9 mouse cellular contexts compared by ENCODE assay signal in the genomic region with DNA sequence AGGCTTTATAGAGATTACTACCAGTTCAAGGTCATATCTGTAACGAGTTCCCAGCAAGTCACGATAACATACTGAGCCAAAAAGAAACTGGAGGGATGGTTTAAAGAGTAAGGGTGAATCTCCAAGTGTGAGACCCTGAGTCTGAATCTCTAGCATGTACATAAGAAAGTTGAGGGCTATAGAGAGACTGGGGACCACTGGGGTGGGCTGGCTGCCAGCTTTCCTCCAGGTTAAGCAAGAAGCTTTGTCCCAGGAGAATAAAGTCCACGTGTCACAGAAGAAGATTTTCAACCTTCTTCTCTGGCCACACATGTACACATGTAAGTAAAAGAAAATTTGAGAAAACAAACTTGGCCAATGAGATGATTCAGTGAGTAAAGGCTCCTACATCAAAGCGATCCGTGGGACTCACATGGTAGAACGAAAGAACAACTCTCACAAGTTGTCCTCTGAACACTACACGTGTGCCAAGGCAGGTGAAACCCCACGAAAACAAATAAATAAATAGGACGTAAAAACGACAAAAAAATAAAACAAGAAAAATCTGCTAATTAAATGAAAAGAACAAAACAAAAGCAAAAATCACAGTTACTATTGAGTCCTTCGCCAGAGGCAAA. TPM values are rescaled to one million over a fixed set of nuclear protein-coding genes. Genes with fewer than 3 reads are reported as not detected.
DNase-seq lines count a peak whose midpoint lies in the region; ATAC-seq and TF ChIP-seq lines count a peak whose summit lies in the region.
"Had no signal": no experiment of that assay in that cellular context is flagged by ENCODE, and none has a peak within 500 bp of the region (broad histone marks: within the 10 kb centered on the region; RNA-seq: fewer than 3 reads in every experiment).

No protein-coding gene starts in this region.

- peaks cover 17% of the 10 kb centered on the region; the same call in 1 of the 2 replicates for H3K79me2 ChIP-seq in liver, adult 2 months (ENCODE audit: control insufficient read depth, insufficient read depth, low read length)

- H3K27ac ChIP-seq in liver, adult 2 months (replicated peaks; ENCODE audit: insufficient read depth, low read depth, low read length) = peak overlapping the region; percentile 11; the same call in 1 of the 2 replicates
- H3K27ac ChIP-seq in hindbrain, embryonic 12.5 days = no peak overlapping the region
- no peak overlapping the region for H3K27ac ChIP-seq in liver, embryonic 16.5 days (ENCODE audit: low read length)

- 0 out of 2 replicates have a peak, but pooled peaks cover 3% of the 10 kb centered on the region for H3K4me1 ChIP-seq in liver, adult 2 months (ENCODE audit: control insufficient read depth, insufficient read depth, low read length)
- peaks cover 9% of the 10 kb centered on the region for H3K4me1 ChIP-seq in hindbrain, embryonic 12.5 days
- H3K4me1 ChIP-seq in liver, embryonic 16.5 days (ENCODE audit: control insufficient read depth, low read depth, low read length) = no peaks in the 10 kb centered on the region; the same call in 1 of the 2 replicates

- DNase-seq in liver, adult 2 months (ENCODE audit: extremely low read depth, low read depth, low spot score) = no peak
- no peak for DNase-seq in liver
- DNase-seq in cerebellum, postnatal 10 days = peak; percentile 58 to 62
- no peak for DNase-seq in natural killer cell, adult 2 months (ENCODE audit: low spot score in 2 of 2)
- DNase-seq in thymus, adult 18-20 months = no peak
- no peak for DNase-seq in spleen, postnatal 10 days (ENCODE audit: low spot score in 2 of 2)

- peak overlapping the region; percentile 40 for H3K4me3 ChIP-seq in liver, adult 2 months (ENCODE audit: insufficient read depth, low read depth, low read length)
- peak overlapping the region; percentile 62 for H3K4me3 ChIP-seq in hindbrain, embryonic 12.5 days
- peak overlapping the region; percentile 70 for H3K4me3 ChIP-seq in liver, embryonic 16.5 days (ENCODE audit: low read depth, low read length)

- ATAC-seq in hindbrain, embryonic 12.5 days (ENCODE audit: low FRiP score) = peak; percentile 27
- ATAC-seq in liver, embryonic 16.5 days (ENCODE audit: low read depth) = no peak

- no peak for TF ChIP-seq CTCF in liver, adult 2 months (IDR thresholded peaks at IDR 0.05; ENCODE audit: low read depth, low read length)

- WGBS in liver, adult 2 months = 14% methylated on average over 11 of the region's 11 CpGs
- WGBS in hindbrain, embryonic 12.5 days = 67% methylated on average over 11 of the region's 11 CpGs
- 43% methylated on average over 11 of the region's 11 CpGs for WGBS in liver, embryonic 16.5 days (ENCODE audit: insufficient replicate concordance)

- 0 out of 2 replicates have a peak overlapping the region, but pooled peaks have one; percentile 27 for H3K9ac ChIP-seq in liver, adult 2 months (ENCODE audit: low read depth, low read length)
- H3K9ac ChIP-seq in hindbrain, embryonic 12.5 days = peak overlapping the region; percentile 79; the same call in 1 of the 2 replicates
- no peak overlapping the region for H3K9ac ChIP-seq in liver, embryonic 16.5 days (ENCODE audit: low read depth, low read length)

- no peaks in the 10 kb centered on the region for H3K36me3 ChIP-seq in liver, adult 2 months (ENCODE audit: control insufficient read depth, insufficient read depth, low read length)
- H3K36me3 ChIP-seq in hindbrain, embryonic 12.5 days = 0 out of 2 replicates have a peak, but pooled peaks cover 6% of the 10 kb centered on the region
- no peaks in the 10 kb centered on the region for H3K36me3 ChIP-seq in liver, embryonic 16.5 days (ENCODE audit: control insufficient read depth, insufficient read depth)

- H3K4me2 ChIP-seq in hindbrain, embryonic 12.5 days (replicated peaks) = peak overlapping the region; percentile 77
- peak overlapping the region; percentile 62 for H3K4me2 ChIP-seq in liver, embryonic 16.5 days (ENCODE audit: low read depth, low read length)

- TF ChIP-seq POLR2A in liver, adult 2 months (IDR thresholded peaks at IDR 0.05; ENCODE audit: extremely low read depth, insufficient read depth, low read length) = no peak

- no peaks in the 10 kb centered on the region for H3K27me3 ChIP-seq in liver, adult 2 months (ENCODE audit: control insufficient read depth, insufficient read depth, low read length)
- peaks cover 3% of the 10 kb centered on the region; the same call in 1 of the 2 replicates for H3K27me3 ChIP-seq in hindbrain, embryonic 12.5 days
- no peaks in the 10 kb centered on the region for H3K27me3 ChIP-seq in liver, embryonic 16.5 days (ENCODE audit: control insufficient read depth, insufficient read depth, low read depth, low read length)

- no peaks in the 10 kb centered on the region for H3K9me3 ChIP-seq in hindbrain, embryonic 12.5 days (replicated peaks)
- no peaks in the 10 kb centered on the region for H3K9me3 ChIP-seq in liver, embryonic 16.5 days (replicated peaks; ENCODE audit: control insufficient read depth, low read length)

RNA-seq across cellular contexts. Expression of gene Gm5114, which starts 35.8 kb away (rescaled TPM):
- not detected in 2 replicates for total RNA-seq in liver, adult 2 months (2014; rRNA removed)
- not detected in 2 replicates for polyA plus RNA-seq in liver, adult 2 months (2012; rRNA removed)
- not detected in 2 replicates for polyA plus RNA-seq in hindbrain, embryonic 12.5 days (2016; fragmentation: Nextera tagmentation; extraction: Ambion mirVana)
- not detected in 2 replicates for polyA plus RNA-seq in liver, embryonic 16.5 days (2015; fragmentation: Nextera tagmentation; extraction: Ambion mirVana)
- total RNA-seq: layer of hippocampus, postnatal 10 days had no signal

Comparison
In these comparisons a context has a peak if more than half of its experiments do, and no peak if none do; other contexts are left out.
1. DNase-seq: peak in cerebellum, postnatal 10 days (2 of 2); none in liver, adult 2 months (single experiment), liver (single experiment), natural killer cell, adult 2 months (0 of 2), thymus, adult 18-20 months (0 of 2) and spleen, postnatal 10 days (0 of 2).
2. Peak in every context shown above with its lines, with median percentiles within 50 percentile points of each other: H3K4me3 ChIP-seq.